Mouse (Mus musculus) spleen, adult 2 months (tissue): Measurements from ENCODE around the gene Prkab1.

Experiments
- CTCF ChIP-seq: fragments of 200-500 bp; IDR thresholded peaks from 2 replicates; pipeline ENCODE4 v1.5.1; 2011; ENCODE audit warnings: mild to moderate bottlenecking, inconsistent platforms; ENCODE audit not compliant: insufficient read depth, insufficient read length, insufficient replicate concordance; ENCODE audit errors: extremely low read depth
- POLR2A ChIP-seq: fragments of 200-500 bp; IDR thresholded peaks from 2 replicates; pipeline ENCODE4 v1.6.1; 2011; ENCODE audit warnings: low read depth, low read length, inconsistent platforms

DNA sequence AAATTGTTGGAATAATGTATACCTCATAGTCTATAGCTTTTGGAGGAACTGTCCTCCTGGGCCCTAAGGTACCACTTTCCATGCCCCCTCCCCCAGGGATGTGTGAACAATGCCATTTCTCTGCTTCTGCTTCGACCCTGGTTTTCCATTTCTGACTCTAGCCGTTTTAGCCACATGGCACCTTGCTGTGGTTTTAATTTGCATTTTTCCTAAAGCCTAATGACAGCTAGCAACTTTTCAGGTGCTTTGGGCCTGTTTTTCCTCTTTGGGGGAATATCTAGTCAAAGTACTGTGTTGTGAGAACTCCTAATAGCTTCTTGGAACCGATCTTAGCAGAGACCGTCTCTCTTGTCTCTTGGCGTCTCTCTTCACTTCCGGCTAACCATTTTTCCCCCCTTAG is 39.9 kb downstream of the Prkab1 start:
- no peak for TF ChIP-seq CTCF
- no peak for TF ChIP-seq POLR2A
